Mouse (Mus musculus): ENCODE data around the gene Elf2. TPM values are rescaled to one million over a fixed set of nuclear protein-coding genes. Genes with fewer than 3 reads are reported as not detected.

Elf2 gene
- polyA plus RNA-seq (2012; rRNA removed): 57.3 and 64.5 TPM in 2 replicates

GRCm38 (mm10) chr3:51340552-51341267 is at the start of gene Elf2:
Gene Elf2 (minus strand): TSS chr3:51340663.

GRCm38 (mm10) chr3:51224363-51225225 is 115.9 kb downstream of the Elf2 start, which contains the start of gene Noct:
Gene Noct (plus strand): TSS chr3:51224447.

Other genes with a start within 250 kb of the Elf2 start
- 10.9 and 14.1 TPM in 2 replicates for gene Noct, start 116.2 kb downstream of the Elf2 start, polyA plus RNA-seq (2012; rRNA removed)
- 6.2 and 11.1 TPM in 2 replicates for gene Mgarp, start 56.1 kb upstream of the Elf2 start, polyA plus RNA-seq (2012; rRNA removed)
- 138 and 321 TPM in 2 replicates for gene Ndufc1, start 68.3 kb upstream of the Elf2 start, polyA plus RNA-seq (2012; rRNA removed)
- gene Naa15, start 74.5 kb upstream of the Elf2 start, polyA plus RNA-seq (2012; rRNA removed): 44.9 and 65.9 TPM in 2 replicates
- 8.9 and 11.5 TPM in 2 replicates for gene Rab33b, start 143.3 kb upstream of the Elf2 start, polyA plus RNA-seq (2012; rRNA removed)
- 14.5 and 18.9 TPM in 2 replicates for gene Setd7, start 220.2 kb upstream of the Elf2 start, polyA plus RNA-seq (2012; rRNA removed)